Mouse (Mus musculus): ENCODE data around the gene Tgfbr2. TPM values are rescaled to one million over a fixed set of nuclear protein-coding genes. Genes with fewer than 3 reads are reported as not detected.

Tgfbr2 gene
- polyA plus RNA-seq, 1 experiment from 2014 or later, result 35.9 TPM

GRCm38 (mm10) chr9:116183035-116183434, 7.9 kb upstream of the Tgfbr2 start:
- H3K36me3 ChIP-seq (ENCODE audit: insufficient read depth, low read length), result no peaks in the 10 kb centered on the region
- no peak overlapping the region for H3K9ac ChIP-seq (replicated peaks; ENCODE audit: low read length)
- H3K4me3 ChIP-seq (ENCODE audit: low read length), result no peak overlapping the region
- H3K27ac ChIP-seq (ENCODE audit: low read length), result no peak overlapping the region
- no peaks in the 10 kb centered on the region for H3K9me3 ChIP-seq (ENCODE audit: low read length)
- no peak overlapping the region for H3K4me2 ChIP-seq (replicated peaks; ENCODE audit: low read depth, low read length)
- no peaks in the 10 kb centered on the region for H3K27me3 ChIP-seq (ENCODE audit: insufficient read depth, low read length)
- H3K4me1 ChIP-seq (ENCODE audit: insufficient read depth, low read length), result no peaks in the 10 kb centered on the region
- WGBS, result 90% methylated on average over 6 of the region's 6 CpGs
- no peak for ATAC-seq (ENCODE audit: low FRiP score, low TSS enrichment)

- no peaks in the 10 kb centered on the region for H3K4me1 ChIP-seq (ENCODE audit: insufficient read depth, low read length)
- no peak overlapping the region for H3K4me2 ChIP-seq (replicated peaks; ENCODE audit: low read depth, low read length)
- no peak overlapping the region for H3K9ac ChIP-seq (replicated peaks; ENCODE audit: low read length)
- 86% methylated on average over 5 of the region's 5 CpGs for WGBS
- H3K4me3 ChIP-seq (ENCODE audit: low read length), result no peak overlapping the region
- H3K36me3 ChIP-seq (ENCODE audit: insufficient read depth, low read length), result no peaks in the 10 kb centered on the region
- H3K9me3 ChIP-seq (ENCODE audit: low read length), result no peaks in the 10 kb centered on the region
- ATAC-seq (ENCODE audit: low FRiP score, low TSS enrichment), result no peak
- H3K27me3 ChIP-seq (ENCODE audit: insufficient read depth, low read length), result no peaks in the 10 kb centered on the region
- no peak overlapping the region for H3K27ac ChIP-seq (ENCODE audit: low read length)
These were observed 6.4 kb upstream of the Tgfbr2 start for GRCm38 (mm10) chr9:116181608-116182007.

GRCm38 (mm10) chr9:116178151-116178550, 3.0 kb upstream of the Tgfbr2 start:
- H3K4me2 ChIP-seq (replicated peaks; ENCODE audit: low read depth, low read length), result no peak overlapping the region
- no peak overlapping the region for H3K27ac ChIP-seq (ENCODE audit: low read length)
- no peak overlapping the region for H3K9ac ChIP-seq (replicated peaks; ENCODE audit: low read length)
- WGBS, result 81% methylated on average over 3 of the region's 3 CpGs
- H3K9me3 ChIP-seq (ENCODE audit: low read length), result no peaks in the 10 kb centered on the region
- no peak for ATAC-seq (ENCODE audit: low FRiP score, low TSS enrichment)
- H3K36me3 ChIP-seq (ENCODE audit: insufficient read depth, low read length), result no peaks in the 10 kb centered on the region
- no peak overlapping the region for H3K4me3 ChIP-seq (ENCODE audit: low read length)
- H3K27me3 ChIP-seq (ENCODE audit: insufficient read depth, low read length), result no peaks in the 10 kb centered on the region
- H3K4me1 ChIP-seq (ENCODE audit: insufficient read depth, low read length), result peaks cover 14% of the 10 kb centered on the region

GRCm38 (mm10) chr9:116177108-116177507, 1.9 kb upstream of the Tgfbr2 start:
- no peak overlapping the region for H3K4me2 ChIP-seq (replicated peaks; ENCODE audit: low read depth, low read length)
- H3K4me1 ChIP-seq (ENCODE audit: insufficient read depth, low read length), result peaks cover 22% of the 10 kb centered on the region
- H3K9ac ChIP-seq (replicated peaks; ENCODE audit: low read length), result no peak overlapping the region
- H3K36me3 ChIP-seq (ENCODE audit: insufficient read depth, low read length), result no peaks in the 10 kb centered on the region
- H3K27ac ChIP-seq (ENCODE audit: low read length), result no peak overlapping the region
- 88% methylated on average over 9 of the region's 9 CpGs for WGBS
- no peaks in the 10 kb centered on the region for H3K9me3 ChIP-seq (ENCODE audit: low read length)
- no peak for ATAC-seq (ENCODE audit: low FRiP score, low TSS enrichment)
- no peak overlapping the region for H3K4me3 ChIP-seq (ENCODE audit: low read length)
- no peaks in the 10 kb centered on the region for H3K27me3 ChIP-seq (ENCODE audit: insufficient read depth, low read length)

- Histone ChIP-seq H3K27me3 (ENCODE audit: insufficient read depth, low read length) (no peaks in the 10 kb centered on the region), H3K9me3 (ENCODE audit: low read length) (no peaks in the 10 kb centered on the region), H3K9ac (replicated peaks; ENCODE audit: low read length) (peak overlapping the region; percentile 95), H3K36me3 (ENCODE audit: insufficient read depth, low read length) (no peaks in the 10 kb centered on the region), H3K27ac (ENCODE audit: low read length) (peak overlapping the region; percentile 95), H3K4me3 (ENCODE audit: low read length) (peak overlapping the region; percentile 88), H3K4me1 (ENCODE audit: insufficient read depth, low read length) (peaks cover 36% of the 10 kb centered on the region), H3K4me2 (replicated peaks; ENCODE audit: low read depth, low read length) (peak overlapping the region; percentile 73)
- WGBS, result 6% methylated on average over 16 of the region's 16 CpGs
- peak; percentile 73; the same call in 1 of the 2 replicates for ATAC-seq (ENCODE audit: low FRiP score, low TSS enrichment)
These were observed 442 bp upstream of the Tgfbr2 start for GRCm38 (mm10) chr9:116175488-116176115.

GRCm38 (mm10) chr9:116173473-116174170, 1.5 kb downstream of the Tgfbr2 start:
- Histone ChIP-seq H3K4me3 (ENCODE audit: low read length) (peak overlapping the region; percentile 88), H3K27ac (ENCODE audit: low read length) (peak overlapping the region; percentile 95), H3K4me1 (ENCODE audit: insufficient read depth, low read length) (peaks cover 53% of the 10 kb centered on the region), H3K36me3 (ENCODE audit: insufficient read depth, low read length) (no peaks in the 10 kb centered on the region), H3K27me3 (ENCODE audit: insufficient read depth, low read length) (no peaks in the 10 kb centered on the region), H3K9me3 (ENCODE audit: low read length) (no peaks in the 10 kb centered on the region), H3K9ac (replicated peaks; ENCODE audit: low read length) (peak overlapping the region; percentile 95), H3K4me2 (replicated peaks; ENCODE audit: low read depth, low read length) (peak overlapping the region; percentile 73)
- WGBS, result 33% methylated on average over 16 of the region's 16 CpGs
- ATAC-seq (ENCODE audit: low FRiP score, low TSS enrichment), result no peak

- no peaks in the 10 kb centered on the region for H3K27me3 ChIP-seq (ENCODE audit: insufficient read depth, low read length)
- no peaks in the 10 kb centered on the region for H3K36me3 ChIP-seq (ENCODE audit: insufficient read depth, low read length)
- 47% methylated on average over 6 of the region's 6 CpGs for WGBS
- no peaks in the 10 kb centered on the region for H3K9me3 ChIP-seq (ENCODE audit: low read length)
- peak overlapping the region; percentile 95 for H3K27ac ChIP-seq (ENCODE audit: low read length)
- peaks cover 53% of the 10 kb centered on the region for H3K4me1 ChIP-seq (ENCODE audit: insufficient read depth, low read length)
- H3K9ac ChIP-seq (replicated peaks; ENCODE audit: low read length), result peak overlapping the region; percentile 95
- ATAC-seq (ENCODE audit: low FRiP score, low TSS enrichment), result no peak
- peak overlapping the region; percentile 73 for H3K4me2 ChIP-seq (replicated peaks; ENCODE audit: low read depth, low read length)
- peak overlapping the region; percentile 88 for H3K4me3 ChIP-seq (ENCODE audit: low read length)
These were observed 2.1 kb downstream of the Tgfbr2 start for GRCm38 (mm10) chr9:116173059-116173458.

GRCm38 (mm10) chr9:116169067-116169466, 6.1 kb downstream of the Tgfbr2 start:
- Histone ChIP-seq H3K4me2 (replicated peaks; ENCODE audit: low read depth, low read length) (no peak overlapping the region), H3K9ac (replicated peaks; ENCODE audit: low read length) (no peak overlapping the region), H3K4me3 (ENCODE audit: low read length) (no peak overlapping the region), H3K27ac (ENCODE audit: low read length) (no peak overlapping the region), H3K27me3 (ENCODE audit: insufficient read depth, low read length) (no peaks in the 10 kb centered on the region), H3K4me1 (ENCODE audit: insufficient read depth, low read length) (peaks cover 50% of the 10 kb centered on the region), H3K9me3 (ENCODE audit: low read length) (no peaks in the 10 kb centered on the region), H3K36me3 (ENCODE audit: insufficient read depth, low read length) (no peaks in the 10 kb centered on the region)
- no peak for ATAC-seq (ENCODE audit: low FRiP score, low TSS enrichment)
- 55% methylated on average over 6 of the region's 6 CpGs for WGBS

- peaks cover 2% of the 10 kb centered on the region; the same call in 1 of the 2 replicates for H3K36me3 ChIP-seq (ENCODE audit: insufficient read depth, low read length)
- no peak overlapping the region for H3K4me3 ChIP-seq (ENCODE audit: low read length)
- H3K27me3 ChIP-seq (ENCODE audit: insufficient read depth, low read length), result no peaks in the 10 kb centered on the region
- H3K27ac ChIP-seq (ENCODE audit: low read length), result 0 out of 2 replicates have a peak overlapping the region, but pooled peaks have one; percentile 16
- peaks cover 36% of the 10 kb centered on the region for H3K4me1 ChIP-seq (ENCODE audit: insufficient read depth, low read length)
- 65% methylated on average over 6 of the region's 6 CpGs for WGBS
- no peak for ATAC-seq (ENCODE audit: low FRiP score, low TSS enrichment)
- no peak overlapping the region for H3K4me2 ChIP-seq (replicated peaks; ENCODE audit: low read depth, low read length)
- peaks cover 7% of the 10 kb centered on the region; the same call in 1 of the 2 replicates for H3K9me3 ChIP-seq (ENCODE audit: low read length)
- no peak overlapping the region for H3K9ac ChIP-seq (replicated peaks; ENCODE audit: low read length)
These were observed 7.8 kb downstream of the Tgfbr2 start for GRCm38 (mm10) chr9:116167304-116167880.

GRCm38 (mm10) chr9:116166363-116166762, 8.8 kb downstream of the Tgfbr2 start:
- 75% methylated on average over 6 of the region's 6 CpGs for WGBS
- Histone ChIP-seq H3K4me1 (ENCODE audit: insufficient read depth, low read length) (peaks cover 26% of the 10 kb centered on the region), H3K9ac (replicated peaks; ENCODE audit: low read length) (no peak overlapping the region), H3K27me3 (ENCODE audit: insufficient read depth, low read length) (no peaks in the 10 kb centered on the region), H3K27ac (ENCODE audit: low read length) (peak overlapping the region; percentile 16; the same call in 1 of the 2 replicates), H3K4me2 (replicated peaks; ENCODE audit: low read depth, low read length) (no peak overlapping the region), H3K4me3 (ENCODE audit: low read length) (no peak overlapping the region), H3K9me3 (ENCODE audit: low read length) (peaks cover 7% of the 10 kb centered on the region; the same call in 1 of the 2 replicates), H3K36me3 (ENCODE audit: insufficient read depth, low read length) (peaks cover 2% of the 10 kb centered on the region; the same call in 1 of the 2 replicates)
- no peak for ATAC-seq (ENCODE audit: low FRiP score, low TSS enrichment)
